Mouse (Mus musculus) lung, embryonic 16.5 days (tissue): ENCODE results near the gene Rab34. TPM values are rescaled to one million over a fixed set of nuclear protein-coding genes. Genes with fewer than 3 reads are reported as not detected.

Experiments
- ATAC-seq: fragments of 200-750 bp; cut with Nextera tagmentation; 2 replicates; pipeline ENCODE4 v1.8.0; 2017; ENCODE audit warnings: low read depth, mild to moderate bottlenecking, moderate library complexity
- H3K27ac ChIP-seq: fragments of 300-500 bp; sonication (generic); 2 replicates; pipeline ENCODE4 v1.5.1; 2014; ENCODE audit warnings: mild to moderate bottlenecking, control low read depth, low read length
- H3K27me3 ChIP-seq: fragments of 300-500 bp; sonication (generic); 2 replicates; pipeline ENCODE4 v1.6.1; 2014; ENCODE audit warnings: low read depth, low read length, mixed read lengths; ENCODE audit not compliant: control insufficient read depth, insufficient read depth
- H3K36me3 ChIP-seq: fragments of 300-500 bp; sonication (generic); 2 replicates; pipeline ENCODE4 v1.6.1; 2014; ENCODE audit warnings: low read length; ENCODE audit not compliant: control insufficient read depth, insufficient read depth
- H3K4me1 ChIP-seq: fragments of 300-500 bp; sonication (generic); replicated peaks from 2 replicates; pipeline ENCODE4 v1.6.1; 2014; ENCODE audit warnings: low read length, mixed read lengths; ENCODE audit not compliant: control insufficient read depth, insufficient read depth
- H3K4me2 ChIP-seq: fragments of 300-500 bp; sonication (generic); 2 replicates; pipeline ENCODE4 v1.6.1; 2014; ENCODE audit warnings: low read depth, low read length, control low read depth
- H3K4me3 ChIP-seq: fragments of 300-500 bp; sonication (generic); 2 replicates; pipeline ENCODE4 v1.5.1; 2014; ENCODE audit warnings: mild to moderate bottlenecking, low read length, control low read depth
- H3K9ac ChIP-seq: fragments of 300-500 bp; sonication (generic); 2 replicates; pipeline ENCODE4 v1.6.1; 2014; ENCODE audit warnings: low read length, control low read depth
- H3K9me3 ChIP-seq: fragments of 300-500 bp; sonication (generic); 2 replicates; pipeline ENCODE4 v1.6.1; 2016; ENCODE audit warnings: low read length; ENCODE audit not compliant: control insufficient read depth
- WGBS: fragments of 180-500 bp; shearing (Covaris S2); extraction: QIAGEN DNeasy Blood & Tissue Kit; methylation state at CpG from one replicate; pipeline ENCODE4 v1.1.7; 2014; 5-methylcytosine and 5-hydroxymethylcytosine counted together
- polyA plus RNA-seq: library from polyadenylated mRNA; unstranded; fragments of >200 nt; fragmentation: Nextera tagmentation; extraction: Ambion mirVana; gene quantifications from 2 replicates; pipeline ENCODE4 v1.2.1, GENCODE M21; 2015

The Rab34 gene
- polyA plus RNA-seq, 1 experiment from 2014 or later, result 117 TPM

- H3K27me3 ChIP-seq, result no peaks in the 10 kb centered on the region
- peak overlapping the region; percentile 78 for H3K4me3 ChIP-seq
- peaks cover 18% of the 10 kb centered on the region for H3K36me3 ChIP-seq
- H3K4me1 ChIP-seq, result peaks cover 36% of the 10 kb centered on the region
- peak overlapping the region; percentile 80 for H3K9ac ChIP-seq
- no peaks in the 10 kb centered on the region for H3K9me3 ChIP-seq
- peak; percentile 84 for ATAC-seq
- WGBS, result 1% methylated on average over 75 of the region's 84 CpGs
- H3K4me2 ChIP-seq, result peak overlapping the region; percentile 78
- H3K27ac ChIP-seq, result peak overlapping the region; percentile 98
These were observed 10.0 kb upstream of the Rab34 start for GRCm38 (mm10) chr11:78177903-78178858.

GRCm38 (mm10) chr11:78178859-78179437 lies 9.3 kb upstream of the Rab34 start:
- peaks cover 38% of the 10 kb centered on the region for H3K4me1 ChIP-seq
- peak overlapping the region; percentile 80 for H3K9ac ChIP-seq
- ATAC-seq, result peak; percentile 18; the same call in 1 of the 2 replicates
- H3K9me3 ChIP-seq, result no peaks in the 10 kb centered on the region
- peak overlapping the region; percentile 98 for H3K27ac ChIP-seq
- H3K4me2 ChIP-seq, result peak overlapping the region; percentile 78
- no peaks in the 10 kb centered on the region for H3K27me3 ChIP-seq
- H3K36me3 ChIP-seq, result peaks cover 18% of the 10 kb centered on the region
- under 1% methylated on average over 29 of the region's 29 CpGs for WGBS
- H3K4me3 ChIP-seq, result peak overlapping the region; percentile 78

- peak overlapping the region; percentile 80 for H3K9ac ChIP-seq
- ATAC-seq, result no peak
- WGBS, result 23% methylated on average over 8 of the region's 8 CpGs
These were observed 8.7 kb upstream of the Rab34 start for GRCm38 (mm10) chr11:78179438-78179999.

DNA sequence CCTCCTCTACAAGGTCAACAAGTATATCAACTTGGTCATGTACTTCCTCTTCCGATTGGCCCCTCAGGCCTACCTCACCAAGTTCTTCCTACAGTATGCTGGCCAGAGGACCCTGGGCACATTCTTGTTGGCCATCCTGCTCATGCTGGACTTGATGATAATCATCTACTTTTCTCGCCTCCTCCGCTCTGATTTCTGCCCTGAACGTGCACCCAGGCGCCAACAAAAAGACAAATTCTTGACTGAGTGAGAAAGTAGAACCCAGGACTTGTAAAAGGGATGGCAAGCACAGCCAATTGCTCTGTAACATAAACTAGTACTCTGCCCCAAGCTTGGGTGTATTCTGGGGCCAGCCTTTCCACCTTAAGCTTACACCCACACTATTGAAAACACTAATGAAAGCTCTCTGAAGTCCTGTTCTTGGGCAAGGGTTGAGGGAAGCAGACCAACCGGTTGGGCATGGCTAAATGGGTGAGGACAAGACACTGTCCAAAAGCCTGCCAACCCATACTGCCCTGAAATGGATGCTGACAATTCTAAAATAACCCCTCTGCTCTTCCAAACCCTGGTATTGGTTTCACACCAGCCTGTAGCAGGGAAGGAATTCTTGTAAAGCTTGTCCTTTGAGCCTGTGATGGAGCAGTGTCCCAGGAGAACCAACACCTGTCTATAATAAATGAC lies 8.0 kb upstream of the Rab34 start:
- Histone ChIP-seq H3K9ac (no peak overlapping the region; the same call in 1 of the 2 replicates), H3K27me3 (no peaks in the 10 kb centered on the region), H3K4me3 (no peak overlapping the region), H3K9me3 (no peaks in the 10 kb centered on the region), H3K27ac (no peak overlapping the region), H3K36me3 (peaks cover 18% of the 10 kb centered on the region), H3K4me1 (peaks cover 38% of the 10 kb centered on the region), H3K4me2 (peak overlapping the region; percentile 78; the same call in 1 of the 2 replicates)
- WGBS, result 63% methylated on average over 6 of the region's 6 CpGs
- ATAC-seq, result no peak

More at GRCm38 (mm10) chr11:78179438-78179999, 8.7 kb upstream of the Rab34 start:
- H3K27me3 ChIP-seq, result no peaks in the 10 kb centered on the region
- peaks cover 18% of the 10 kb centered on the region for H3K36me3 ChIP-seq
- peak overlapping the region; percentile 98 for H3K27ac ChIP-seq
- peak overlapping the region; percentile 78 for H3K4me3 ChIP-seq
- peak overlapping the region; percentile 78 for H3K4me2 ChIP-seq
- no peaks in the 10 kb centered on the region for H3K9me3 ChIP-seq
- peaks cover 38% of the 10 kb centered on the region for H3K4me1 ChIP-seq

DNA sequence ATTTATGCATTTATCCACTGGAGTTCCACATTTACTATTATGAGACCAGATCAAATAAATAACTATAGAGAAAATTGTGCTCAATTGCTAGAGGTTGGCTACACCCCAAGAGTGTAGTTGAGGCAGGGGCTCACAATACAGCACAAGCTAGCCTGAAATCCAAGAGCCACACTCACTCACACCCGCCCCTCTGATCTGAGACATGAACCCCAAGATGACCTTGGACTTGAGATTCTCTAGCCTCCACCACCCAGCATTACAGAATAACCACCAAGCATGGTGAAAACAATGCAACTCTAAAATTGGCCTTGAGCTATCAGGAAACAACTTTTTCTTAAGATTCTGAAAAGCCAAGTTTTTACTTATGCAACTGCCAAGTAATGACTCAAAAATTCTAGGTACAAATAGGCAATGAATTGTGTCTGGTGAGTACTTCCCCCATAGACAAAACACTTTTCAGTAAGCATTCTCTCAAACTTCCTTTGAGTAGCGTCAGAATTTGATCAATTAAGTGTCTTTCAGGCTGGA lies 6.3 kb upstream of the Rab34 start:
- no peak overlapping the region; the same call in 1 of the 2 replicates for H3K27ac ChIP-seq
- peak overlapping the region; percentile 94 for H3K9ac ChIP-seq
- WGBS, result 23% methylated on average over 2 of the region's 2 CpGs
- peak overlapping the region; percentile 81 for H3K4me2 ChIP-seq
- H3K9me3 ChIP-seq, result no peaks in the 10 kb centered on the region
- H3K4me1 ChIP-seq, result peaks cover 38% of the 10 kb centered on the region
- H3K27me3 ChIP-seq, result no peaks in the 10 kb centered on the region
- H3K36me3 ChIP-seq, result peaks cover 18% of the 10 kb centered on the region
- H3K4me3 ChIP-seq, result peak overlapping the region; percentile 95
- ATAC-seq, result no peak

DNA sequence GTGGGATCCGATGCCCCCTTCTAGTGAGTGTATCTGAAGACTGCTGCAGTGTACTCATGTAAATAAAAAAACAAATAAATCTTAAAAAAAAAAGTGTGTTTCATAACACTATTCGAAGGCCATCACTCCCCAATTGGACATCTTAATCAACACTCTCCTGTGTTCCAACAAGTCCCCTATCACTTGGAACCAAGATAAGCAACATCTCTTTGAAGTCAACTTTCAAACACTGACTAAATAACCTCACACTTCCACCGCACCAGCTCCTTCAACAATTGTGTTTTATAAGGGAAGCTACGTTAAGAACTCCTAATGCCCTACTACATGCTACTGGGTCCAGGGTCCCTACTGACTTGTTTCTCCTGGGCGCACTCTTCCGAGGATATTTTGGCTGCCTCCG lies 5.8 kb upstream of the Rab34 start:
- H3K4me1 ChIP-seq, result peaks cover 36% of the 10 kb centered on the region
- ATAC-seq, result no peak

DNA sequence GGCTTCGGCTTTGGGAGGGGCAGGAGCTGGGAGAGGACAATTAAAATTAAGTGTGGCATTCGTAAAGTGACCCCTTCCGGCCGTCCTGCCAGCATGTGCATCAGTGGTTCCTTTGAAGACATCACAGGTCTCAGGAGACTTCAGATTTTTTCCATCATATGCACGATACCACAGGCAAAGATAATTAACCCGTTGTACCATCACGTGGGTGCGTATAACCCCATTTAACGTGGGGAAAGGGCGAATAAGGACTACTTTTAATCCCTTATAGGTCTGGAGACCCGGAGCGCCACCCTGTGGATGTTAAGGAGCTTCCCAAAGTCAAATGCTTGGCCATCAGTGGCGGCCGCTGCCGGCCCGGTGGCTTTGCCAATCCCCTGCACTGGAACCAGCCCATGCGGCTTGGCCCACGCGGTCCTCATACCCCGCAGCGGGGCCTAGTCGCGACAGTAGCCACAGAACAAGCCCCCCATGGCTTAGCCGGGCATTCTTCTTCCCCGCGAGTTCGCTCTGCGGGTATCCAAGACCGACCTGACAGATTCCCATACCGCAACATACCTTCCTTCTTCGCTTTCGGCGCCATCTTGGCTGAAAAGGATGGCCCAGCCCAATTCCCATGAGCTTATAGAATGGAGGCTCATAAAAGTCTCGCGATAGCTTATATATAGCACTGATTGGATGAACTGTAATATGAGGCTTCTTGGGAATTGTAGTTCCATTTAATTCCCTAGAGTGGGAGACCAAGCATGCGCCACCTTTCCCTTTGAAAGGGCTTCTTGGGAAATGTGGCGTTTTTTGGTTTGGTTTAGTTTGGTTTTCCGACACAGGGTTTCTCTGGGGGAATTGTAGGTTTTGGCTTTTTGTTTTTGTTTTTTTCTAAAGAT lies 5.0 kb upstream of the Rab34 start, which contains the start of gene Rpl23a:
TSS of gene Rpl23a (minus strand) at position 624 of the 884 bp plus-strand sequence.
- ATAC-seq, result peak; percentile 85
- Histone ChIP-seq H3K36me3 (peaks cover 18% of the 10 kb centered on the region), H3K27me3 (no peaks in the 10 kb centered on the region), H3K9ac (peak within 1 kb of the TSS; percentile 94), H3K9me3 (no peaks in the 10 kb centered on the region), H3K4me3 (peak within 1 kb of the TSS; percentile 95), H3K27ac (peak within 1 kb of the TSS; percentile 92), H3K4me1 (peaks cover 35% of the 10 kb centered on the region), H3K4me2 (peak within 1 kb of the TSS; percentile 81)
- WGBS, result under 1% methylated on average over 38 of the region's 38 CpGs

More for the DNA sequence above, 5.8 kb upstream of the Rab34 start:
- H3K9ac ChIP-seq, result peak overlapping the region; percentile 94
- no peaks in the 10 kb centered on the region for H3K27me3 ChIP-seq
- H3K4me3 ChIP-seq, result peak overlapping the region; percentile 95
- WGBS, result 3% methylated on average over 7 of the region's 7 CpGs
- H3K9me3 ChIP-seq, result no peaks in the 10 kb centered on the region
- peak overlapping the region; percentile 92 for H3K27ac ChIP-seq
- H3K4me2 ChIP-seq, result peak overlapping the region; percentile 81
- peaks cover 18% of the 10 kb centered on the region for H3K36me3 ChIP-seq
